Mouse (Mus musculus): Measurements from ENCODE around the gene Glis1. TPM values are rescaled to one million over a fixed set of nuclear protein-coding genes. Genes with fewer than 3 reads are reported as not detected.

Gene Glis1
- polyA plus RNA-seq, 1 experiment from 2014 or later: 5.5 TPM

DNA sequence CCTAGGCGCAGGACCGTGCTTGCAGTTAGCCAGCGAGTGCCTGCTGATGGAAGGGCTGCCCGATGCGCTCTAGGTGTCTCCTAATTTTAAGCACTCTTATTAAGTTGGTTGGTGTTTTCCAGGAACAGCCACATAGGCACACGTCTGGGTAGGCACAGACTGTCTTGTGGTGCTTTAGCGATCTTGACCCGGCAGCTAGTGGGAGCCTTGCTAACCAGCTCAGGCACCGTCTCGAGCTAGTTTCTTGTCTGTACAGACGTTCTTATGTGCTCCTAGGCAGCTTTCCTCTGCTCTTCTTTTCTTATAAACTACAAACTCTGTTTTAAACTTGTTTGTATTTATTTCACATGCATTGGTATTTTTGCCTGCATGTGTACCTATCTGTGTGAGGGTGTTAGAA, 9.2 kb downstream of the Glis1 start:
- no peak overlapping the region for H3K4me3 ChIP-seq (replicated peaks; ENCODE audit: low read depth, low read length)
- no peak overlapping the region for H3K9ac ChIP-seq (ENCODE audit: low read depth, low read length)
- H3K27me3 ChIP-seq (ENCODE audit: insufficient read depth, low read length): peaks cover 8% of the 10 kb centered on the region; the same call in 1 of the 2 replicates
- H3K4me1 ChIP-seq (replicated peaks; ENCODE audit: insufficient read depth, low read length): peaks cover 10% of the 10 kb centered on the region
- ATAC-seq (replicated peaks; ENCODE audit: low FRiP score, low read depth) (no peak), DNase-seq (ENCODE audit: low spot score) (no peak)
- H3K27ac ChIP-seq: no peak overlapping the region; the same call in 1 of the 2 replicates
- H3K4me2 ChIP-seq (ENCODE audit: low read length): peak overlapping the region; percentile 41; the same call in 1 of the 2 replicates
- no peaks in the 10 kb centered on the region for H3K9me3 ChIP-seq (replicated peaks; ENCODE audit: low read length)
- WGBS: 51% methylated on average over 11 of the region's 11 CpGs
- H3K36me3 ChIP-seq (ENCODE audit: insufficient read depth, low read length): no peaks in the 10 kb centered on the region
- TF ChIP-seq CTCF (IDR thresholded peaks at IDR 0.05; ENCODE audit: low read depth): no peak

DNA sequence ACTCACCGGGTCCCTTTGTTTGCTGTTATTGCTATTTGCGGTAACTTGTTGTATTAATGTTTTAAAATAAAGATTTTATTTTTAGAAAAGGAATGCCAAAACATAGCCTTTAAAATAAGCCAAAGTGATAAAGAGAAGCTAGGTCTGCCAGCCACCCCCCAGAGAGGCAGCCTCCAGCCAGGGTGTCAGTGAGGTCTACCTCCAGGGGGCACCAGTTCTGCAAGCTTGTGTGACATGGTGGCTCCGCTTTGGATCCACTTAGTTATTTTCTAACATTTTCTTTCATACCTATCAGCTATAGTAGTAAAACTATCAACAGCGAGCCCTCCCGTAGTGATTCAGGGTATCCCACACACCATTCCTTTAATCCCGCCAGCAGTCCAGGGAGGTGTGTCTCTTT, 14.1 kb downstream of the Glis1 start:
- Histone ChIP-seq H3K4me3 (replicated peaks; ENCODE audit: low read depth, low read length) (no peak overlapping the region), H3K9me3 (replicated peaks; ENCODE audit: low read length) (no peaks in the 10 kb centered on the region), H3K4me1 (replicated peaks; ENCODE audit: insufficient read depth, low read length) (peaks cover under 1% of the 10 kb centered on the region), H3K27me3 (ENCODE audit: insufficient read depth, low read length) (0 out of 2 replicates have a peak, but pooled peaks cover 3% of the 10 kb centered on the region), H3K36me3 (ENCODE audit: insufficient read depth, low read length) (no peaks in the 10 kb centered on the region), H3K27ac (no peak overlapping the region), H3K4me2 (ENCODE audit: low read length) (no peak overlapping the region), H3K9ac (ENCODE audit: low read depth, low read length) (no peak overlapping the region)
- WGBS: 75% methylated on average over 6 of the region's 6 CpGs
- DNase-seq (ENCODE audit: low spot score): no peak
- no peak for ATAC-seq (replicated peaks; ENCODE audit: low FRiP score, low read depth)
- TF ChIP-seq CTCF (IDR thresholded peaks at IDR 0.05; ENCODE audit: low read depth): peak; percentile 46; the same call in 1 of the 2 replicates

DNA sequence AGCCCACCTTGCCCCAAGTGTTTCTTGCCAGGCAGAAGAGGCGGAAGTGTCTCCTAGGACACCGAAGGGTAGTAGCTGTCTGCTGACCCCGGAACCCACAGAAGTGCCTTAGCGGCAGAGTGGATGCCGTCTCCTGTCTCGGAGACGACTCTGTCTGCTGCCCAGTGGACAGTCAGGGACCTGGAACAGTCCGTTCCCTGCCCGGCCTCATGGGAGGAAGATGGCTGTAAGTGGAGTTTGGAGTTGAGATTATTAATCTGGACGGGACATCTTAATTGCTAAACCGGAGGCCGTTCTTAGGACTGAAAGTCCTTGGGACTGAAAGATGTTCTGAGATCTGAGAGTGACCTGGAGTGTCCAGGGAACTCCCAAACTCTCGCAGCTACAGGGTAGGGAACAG, 15.1 kb downstream of the Glis1 start:
- no peak overlapping the region for H3K27ac ChIP-seq
- H3K9me3 ChIP-seq (replicated peaks; ENCODE audit: low read length): no peaks in the 10 kb centered on the region
- H3K9ac ChIP-seq (ENCODE audit: low read depth, low read length): no peak overlapping the region
- no peak for ATAC-seq (replicated peaks; ENCODE audit: low FRiP score, low read depth)
- no peak for DNase-seq (ENCODE audit: low spot score)
- 0 out of 2 replicates have a peak, but pooled peaks cover 3% of the 10 kb centered on the region for H3K27me3 ChIP-seq (ENCODE audit: insufficient read depth, low read length)
- 79% methylated on average over 13 of the region's 13 CpGs for WGBS
- no peaks in the 10 kb centered on the region for H3K36me3 ChIP-seq (ENCODE audit: insufficient read depth, low read length)
- H3K4me3 ChIP-seq (replicated peaks; ENCODE audit: low read depth, low read length): no peak overlapping the region
- no peaks in the 10 kb centered on the region for H3K4me1 ChIP-seq (replicated peaks; ENCODE audit: insufficient read depth, low read length)
- TF ChIP-seq CTCF (IDR thresholded peaks at IDR 0.05; ENCODE audit: low read depth): no peak
- no peak overlapping the region for H3K4me2 ChIP-seq (ENCODE audit: low read length)

GRCm38 (mm10) chr4:107452266-107453015, 18.1 kb downstream of the Glis1 start:
- TF ChIP-seq CTCF (IDR thresholded peaks at IDR 0.05; ENCODE audit: low read depth): peak; percentile 45; the same call in 1 of the 2 replicates
- Histone ChIP-seq H3K4me3 (replicated peaks; ENCODE audit: low read depth, low read length) (no peak overlapping the region), H3K4me2 (ENCODE audit: low read length) (no peak overlapping the region), H3K27me3 (ENCODE audit: insufficient read depth, low read length) (0 out of 2 replicates have a peak, but pooled peaks cover 3% of the 10 kb centered on the region), H3K9ac (ENCODE audit: low read depth, low read length) (no peak overlapping the region), H3K27ac (no peak overlapping the region), H3K36me3 (ENCODE audit: insufficient read depth, low read length) (no peaks in the 10 kb centered on the region), H3K9me3 (replicated peaks; ENCODE audit: low read length) (no peaks in the 10 kb centered on the region), H3K4me1 (replicated peaks; ENCODE audit: insufficient read depth, low read length) (no peaks in the 10 kb centered on the region)
- 64% methylated on average over 18 of the region's 18 CpGs for WGBS
- DNase-seq (ENCODE audit: low spot score) (no peak), ATAC-seq (replicated peaks; ENCODE audit: low FRiP score, low read depth) (no peak)

DNA sequence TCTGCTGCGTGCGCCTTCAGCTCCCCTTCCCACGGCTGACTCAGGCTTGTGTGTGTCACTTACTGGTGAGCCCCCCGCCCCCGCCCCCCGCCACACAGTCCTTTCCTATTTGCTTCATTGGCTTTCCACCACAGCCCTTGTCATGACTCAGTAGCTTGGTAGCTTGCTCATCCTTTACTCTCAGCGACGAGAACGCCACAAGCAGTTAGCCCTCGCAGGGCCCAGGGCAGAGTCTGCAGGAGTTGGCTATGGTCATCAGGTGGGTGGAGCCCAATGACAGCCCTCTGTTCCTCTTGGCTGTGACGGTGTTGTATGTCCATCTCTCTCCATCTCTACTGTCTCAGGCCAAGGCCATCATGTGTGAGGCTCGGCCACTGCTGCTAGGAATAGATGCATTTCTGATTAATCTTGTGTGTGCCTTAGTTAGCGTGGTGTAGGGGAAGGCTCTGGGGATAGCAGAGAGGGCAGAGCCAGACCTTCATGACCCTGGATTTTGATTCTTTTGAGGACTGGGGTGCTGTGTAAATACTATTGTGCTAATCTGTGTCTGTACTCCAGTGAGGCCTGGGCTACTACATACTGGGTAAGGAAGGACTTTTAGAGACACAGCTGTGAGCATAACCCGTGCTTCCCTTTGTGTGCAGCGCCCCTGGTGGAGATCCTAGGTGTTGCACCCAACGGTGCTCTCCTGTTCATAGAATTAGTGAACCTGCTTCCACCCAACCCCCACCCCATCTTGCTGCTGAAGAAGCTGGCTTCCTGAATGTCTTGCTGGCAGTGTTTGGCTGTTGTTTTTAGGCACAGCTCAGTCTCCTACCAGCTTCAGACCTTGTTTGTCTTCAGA, 19.0 kb downstream of the Glis1 start:
- Histone ChIP-seq H3K9me3 (replicated peaks; ENCODE audit: low read length) (no peaks in the 10 kb centered on the region), H3K9ac (ENCODE audit: low read depth, low read length) (no peak overlapping the region), H3K4me2 (ENCODE audit: low read length) (no peak overlapping the region), H3K27ac (no peak overlapping the region), H3K27me3 (ENCODE audit: insufficient read depth, low read length) (0 out of 2 replicates have a peak, but pooled peaks cover 3% of the 10 kb centered on the region), H3K4me3 (replicated peaks; ENCODE audit: low read depth, low read length) (no peak overlapping the region), H3K36me3 (ENCODE audit: insufficient read depth, low read length) (no peaks in the 10 kb centered on the region), H3K4me1 (replicated peaks; ENCODE audit: insufficient read depth, low read length) (no peaks in the 10 kb centered on the region)
- 56% methylated on average over 16 of the region's 16 CpGs for WGBS
- ATAC-seq (replicated peaks; ENCODE audit: low FRiP score, low read depth): peak; percentile 68
- peak; percentile 90 for DNase-seq (ENCODE audit: low spot score)
- peak; percentile 93 for TF ChIP-seq CTCF (IDR thresholded peaks at IDR 0.05; ENCODE audit: low read depth)

DNA sequence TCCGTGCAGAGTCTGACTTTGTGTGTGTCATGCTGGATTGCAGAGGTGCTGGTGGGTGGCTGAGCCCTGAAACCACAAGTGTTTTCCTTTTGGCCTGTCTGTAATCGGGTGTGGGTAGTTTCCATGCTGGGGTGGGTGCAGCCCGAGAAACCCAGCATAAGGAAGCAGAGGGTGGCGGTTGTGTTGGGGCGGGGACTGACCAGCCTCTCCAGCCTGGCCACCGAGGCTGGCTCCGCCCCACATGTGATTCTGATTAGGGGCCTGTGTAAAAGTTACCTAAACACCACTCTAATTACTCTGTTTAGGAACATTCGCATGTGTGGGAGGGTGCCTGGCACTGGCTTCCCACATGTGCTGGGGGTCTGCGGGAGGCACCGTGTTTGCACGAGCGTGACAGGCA, 23.2 kb downstream of the Glis1 start:
- no peak for DNase-seq (ENCODE audit: low spot score)
- H3K27me3 ChIP-seq (ENCODE audit: insufficient read depth, low read length): no peaks in the 10 kb centered on the region
- H3K4me1 ChIP-seq (replicated peaks; ENCODE audit: insufficient read depth, low read length): no peaks in the 10 kb centered on the region
- TF ChIP-seq CTCF (IDR thresholded peaks at IDR 0.05; ENCODE audit: low read depth): no peak
- 0 out of 2 replicates have a peak overlapping the region, but pooled peaks have one; percentile 3 for H3K4me2 ChIP-seq (ENCODE audit: low read length)
- H3K4me3 ChIP-seq (replicated peaks; ENCODE audit: low read depth, low read length): no peak overlapping the region
- no peaks in the 10 kb centered on the region for H3K36me3 ChIP-seq (ENCODE audit: insufficient read depth, low read length)
- no peak overlapping the region for H3K9ac ChIP-seq (ENCODE audit: low read depth, low read length)
- no peaks in the 10 kb centered on the region for H3K9me3 ChIP-seq (replicated peaks; ENCODE audit: low read length)
- H3K27ac ChIP-seq: no peak overlapping the region
- ATAC-seq (replicated peaks; ENCODE audit: low FRiP score, low read depth): no peak
- WGBS: 26% methylated on average over 12 of the region's 12 CpGs
